Mouse (Mus musculus): Measurements from ENCODE around the gene Pnpla1. TPM values are rescaled to one million over a fixed set of nuclear protein-coding genes. Genes with fewer than 3 reads are reported as not detected.
A peak's percentile ranks its signal among the peaks of the same experiment; 100 is the strongest.
"Not testable (repeated sequence)": the region's sequence is repeated elsewhere in the genome, so short reads cannot be mapped to it uniquely, and the experiment has no call there.

The Pnpla1 gene
- polyA plus RNA-seq, 1 experiment = not detected

DNA sequence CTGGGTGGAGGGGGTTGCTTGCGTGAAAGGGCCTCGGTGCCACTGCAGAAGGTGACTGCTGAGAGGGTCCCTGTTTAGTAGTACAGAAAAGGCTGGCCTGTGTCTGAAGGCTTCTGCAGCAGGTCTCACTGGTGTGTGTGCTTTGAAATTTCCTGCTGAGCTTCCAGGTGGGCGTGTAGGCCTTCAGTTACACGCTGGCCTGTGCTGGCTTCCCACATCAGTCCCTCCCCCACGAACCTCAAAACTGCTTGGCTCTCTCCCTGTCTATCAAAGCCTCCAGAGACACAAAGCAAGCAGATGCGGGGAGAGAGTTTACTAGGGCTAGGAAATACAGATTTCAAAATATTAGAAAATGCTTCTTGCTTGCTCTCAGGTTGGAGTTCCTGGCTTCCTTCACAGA lies 33.3 kb upstream of the Pnpla1 start:
- TF ChIP-seq CTCF (IDR thresholded peaks at IDR 0.05; ENCODE audit: borderline replicate concordance, extremely low read depth, insufficient read depth, insufficient read length) (no peak), POLR2A (IDR thresholded peaks at IDR 0.05; ENCODE audit: borderline replicate concordance, extremely low read depth, insufficient read depth, insufficient read length, poor library complexity, severe bottlenecking) (no peak)

DNA sequence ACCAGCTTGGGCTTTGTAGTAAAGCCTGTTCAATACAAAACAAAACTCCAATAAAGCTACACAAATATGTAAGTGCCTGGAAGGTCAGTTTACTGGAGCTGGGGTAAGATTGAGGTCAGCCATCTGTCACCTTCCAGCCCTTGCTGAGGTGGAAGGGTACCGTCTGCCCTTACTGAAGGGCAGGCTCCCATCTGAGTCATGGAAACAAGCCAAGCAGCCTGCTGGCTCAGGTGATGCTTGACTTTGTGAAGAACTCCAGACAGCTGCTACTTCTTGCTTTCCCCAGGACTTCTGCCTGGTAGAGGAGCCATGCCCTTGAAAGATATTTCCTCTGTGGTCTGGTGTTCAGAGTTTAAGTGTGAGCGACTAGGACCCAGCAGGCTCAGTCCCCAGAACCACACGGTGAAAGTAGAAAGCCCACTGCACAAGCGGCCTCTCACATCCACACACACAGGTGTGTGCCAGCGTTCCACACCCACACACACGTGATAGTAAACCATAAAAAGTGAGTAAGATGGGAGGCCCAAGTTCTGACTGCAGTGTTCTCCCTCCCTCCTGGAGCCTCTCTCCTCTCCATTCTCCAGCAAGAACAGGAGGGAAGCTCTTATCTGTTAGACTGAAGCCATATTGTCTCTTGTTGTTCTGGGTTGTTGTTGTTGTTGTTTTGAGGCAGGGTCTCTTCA lies 32.7 kb upstream of the Pnpla1 start:
- DNase-seq (ENCODE audit: low read depth) = no peak
- no peak for TF ChIP-seq CTCF (IDR thresholded peaks at IDR 0.05; ENCODE audit: borderline replicate concordance, extremely low read depth, insufficient read depth, insufficient read length)
- TF ChIP-seq POLR2A (IDR thresholded peaks at IDR 0.05; ENCODE audit: borderline replicate concordance, extremely low read depth, insufficient read depth, insufficient read length, poor library complexity, severe bottlenecking) = no peak

More for the DNA sequence above, 33.3 kb upstream of the Pnpla1 start:
- no peak for DNase-seq (ENCODE audit: low read depth)

DNA sequence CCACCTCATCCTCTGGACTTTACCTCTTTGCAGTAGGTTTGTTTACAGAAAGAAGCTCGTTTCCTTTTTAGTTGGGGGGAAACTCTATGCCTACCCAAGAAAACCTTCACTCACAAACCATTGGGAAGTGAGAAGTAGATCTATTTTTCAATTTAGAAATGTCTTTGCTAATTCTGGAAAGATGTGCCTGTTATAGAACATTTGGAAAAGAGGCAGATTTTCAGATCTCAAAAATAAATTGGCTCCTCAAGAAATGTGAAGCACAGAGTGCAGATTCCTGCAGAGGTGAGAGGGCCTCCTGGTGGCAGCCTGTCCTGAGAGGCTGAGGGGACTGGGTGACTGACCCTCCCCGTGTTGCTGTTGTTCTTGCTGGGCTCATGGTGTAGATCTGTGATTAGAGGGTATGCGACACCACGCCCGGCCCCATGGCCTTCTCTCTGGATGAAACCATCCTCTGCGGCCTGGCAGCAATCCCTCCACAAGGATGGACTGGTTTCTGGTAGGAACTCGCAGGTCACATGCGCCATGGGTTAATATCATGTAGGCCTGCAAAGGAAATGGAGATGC lies 30.5 kb upstream of the Pnpla1 start:
- DNase-seq (ENCODE audit: low read depth) = no peak
- TF ChIP-seq POLR2A (IDR thresholded peaks at IDR 0.05; ENCODE audit: borderline replicate concordance, extremely low read depth, insufficient read depth, insufficient read length, poor library complexity, severe bottlenecking) (no peak), CTCF (IDR thresholded peaks at IDR 0.05; ENCODE audit: borderline replicate concordance, extremely low read depth, insufficient read depth, insufficient read length) (no peak)

DNA sequence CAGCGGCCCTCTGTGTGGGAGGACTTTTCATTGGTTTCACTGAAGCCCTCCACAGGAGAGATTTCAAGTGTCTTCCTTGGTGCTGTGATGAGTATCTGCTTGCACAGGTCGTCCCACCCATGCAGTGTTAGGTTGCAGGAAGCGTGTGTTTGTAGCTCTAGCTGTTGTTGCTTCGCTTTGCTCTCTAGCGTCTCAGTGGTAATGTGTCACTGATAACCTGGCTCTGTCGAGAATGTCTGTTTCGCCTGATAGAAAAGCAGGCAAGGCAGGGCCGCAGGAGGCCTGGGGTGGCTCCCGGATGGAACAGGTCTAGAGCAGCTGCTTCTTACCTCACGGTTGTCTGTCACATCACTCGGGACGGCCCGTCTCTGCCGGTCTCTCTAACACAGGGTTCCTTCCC lies 29.1 kb upstream of the Pnpla1 start:
- DNase-seq (ENCODE audit: low read depth) = no peak
- TF ChIP-seq POLR2A (IDR thresholded peaks at IDR 0.05; ENCODE audit: borderline replicate concordance, extremely low read depth, insufficient read depth, insufficient read length, poor library complexity, severe bottlenecking) (no peak), CTCF (IDR thresholded peaks at IDR 0.05; ENCODE audit: borderline replicate concordance, extremely low read depth, insufficient read depth, insufficient read length) (no peak)

DNA sequence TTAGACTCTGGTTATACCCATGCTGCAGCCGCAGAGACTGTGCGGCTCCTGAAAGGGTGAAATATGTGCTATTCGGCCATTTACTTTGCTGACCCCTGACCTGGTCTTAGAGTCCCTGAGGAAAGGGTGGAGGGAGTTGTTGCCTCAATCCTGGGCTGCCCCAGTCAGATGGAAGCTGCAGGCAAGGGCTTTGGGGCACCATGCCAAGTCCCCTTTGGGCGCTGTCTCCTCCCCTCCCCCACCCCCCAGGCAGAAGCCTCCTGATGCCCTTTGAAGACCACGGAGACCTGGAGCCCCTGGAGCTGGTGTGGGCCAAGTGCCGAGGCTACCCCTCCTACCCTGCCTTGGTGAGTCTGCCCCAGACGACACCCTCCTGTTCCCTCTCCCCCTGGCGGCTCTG lies 27.1 kb upstream of the Pnpla1 start:
- no peak for DNase-seq (ENCODE audit: low read depth)
- TF ChIP-seq POLR2A (IDR thresholded peaks at IDR 0.05; ENCODE audit: borderline replicate concordance, extremely low read depth, insufficient read depth, insufficient read length, poor library complexity, severe bottlenecking) (no peak), CTCF (IDR thresholded peaks at IDR 0.05; ENCODE audit: borderline replicate concordance, extremely low read depth, insufficient read depth, insufficient read length) (no peak)

DNA sequence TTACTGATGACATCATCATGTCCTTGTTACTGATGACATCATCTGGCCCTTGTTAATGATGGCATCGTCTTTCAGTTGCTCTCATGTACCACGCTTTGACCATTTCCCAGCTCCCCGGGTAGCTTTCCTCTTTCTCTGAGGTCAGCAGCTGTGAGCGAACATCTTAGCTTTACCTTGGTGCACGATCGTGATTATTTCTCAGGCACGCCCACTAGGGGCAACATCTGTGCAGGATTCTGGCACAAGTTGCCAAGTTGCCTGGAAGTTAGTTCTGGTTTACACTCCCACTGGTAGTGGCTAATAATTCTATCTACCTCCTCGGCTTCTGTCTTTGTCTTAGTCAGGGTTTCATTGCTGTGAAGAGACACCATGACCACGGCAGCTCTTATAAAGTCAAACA lies 26.2 kb upstream of the Pnpla1 start:
- no peak for DNase-seq (ENCODE audit: low read depth)
- peak; percentile 24; the same call in 1 of the 2 replicates for TF ChIP-seq CTCF (IDR thresholded peaks at IDR 0.05; ENCODE audit: borderline replicate concordance, extremely low read depth, insufficient read depth, insufficient read length)
- no peak for TF ChIP-seq POLR2A (IDR thresholded peaks at IDR 0.05; ENCODE audit: borderline replicate concordance, extremely low read depth, insufficient read depth, insufficient read length, poor library complexity, severe bottlenecking)

DNA sequence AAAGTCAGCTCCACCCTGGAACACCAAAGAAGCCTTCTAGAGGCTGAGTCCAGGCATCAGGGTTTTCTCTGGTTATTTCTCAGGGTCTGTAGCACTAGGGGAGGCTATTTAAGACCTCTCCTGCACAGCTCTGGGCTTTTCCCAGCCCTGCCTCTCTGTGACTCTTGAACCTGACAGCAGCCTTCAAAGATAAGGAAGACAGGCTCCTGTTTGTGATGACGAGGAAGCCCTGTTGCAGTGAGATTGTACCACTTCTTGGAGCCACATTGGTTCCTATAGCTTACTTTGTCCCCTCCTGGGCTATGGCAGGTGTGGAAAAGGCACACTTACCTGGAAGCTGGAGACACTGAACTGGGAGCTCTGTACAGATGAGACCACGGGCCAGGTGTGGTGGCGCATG lies 25.3 kb upstream of the Pnpla1 start:
- no peak for DNase-seq (ENCODE audit: low read depth)
- no peak for TF ChIP-seq POLR2A (IDR thresholded peaks at IDR 0.05; ENCODE audit: borderline replicate concordance, extremely low read depth, insufficient read depth, insufficient read length, poor library complexity, severe bottlenecking)
- no peak for TF ChIP-seq CTCF (IDR thresholded peaks at IDR 0.05; ENCODE audit: borderline replicate concordance, extremely low read depth, insufficient read depth, insufficient read length)

DNA sequence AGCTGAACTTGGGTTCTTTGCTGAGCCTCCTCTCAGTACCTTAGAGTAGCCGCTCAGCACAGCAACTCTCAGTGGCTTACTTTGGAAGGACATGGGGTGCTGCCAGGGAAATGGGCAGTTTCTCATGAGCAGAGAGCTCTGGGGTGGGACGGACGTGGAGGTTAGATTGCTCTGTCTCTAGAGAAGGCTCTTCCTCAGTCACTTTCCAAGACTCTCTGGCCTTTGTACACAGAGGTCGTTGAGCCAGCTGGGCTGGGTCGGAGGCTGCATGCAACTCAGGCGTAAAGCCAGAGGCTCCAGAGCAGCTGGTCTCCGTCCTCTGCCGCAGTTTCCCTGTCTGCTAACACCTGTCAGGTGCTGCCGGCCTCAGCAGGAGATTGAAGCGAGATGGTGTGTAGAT lies 23.5 kb upstream of the Pnpla1 start:
- DNase-seq (ENCODE audit: low read depth) = no peak
- no peak for TF ChIP-seq CTCF (IDR thresholded peaks at IDR 0.05; ENCODE audit: borderline replicate concordance, extremely low read depth, insufficient read depth, insufficient read length)
- no peak for TF ChIP-seq POLR2A (IDR thresholded peaks at IDR 0.05; ENCODE audit: borderline replicate concordance, extremely low read depth, insufficient read depth, insufficient read length, poor library complexity, severe bottlenecking)

DNA sequence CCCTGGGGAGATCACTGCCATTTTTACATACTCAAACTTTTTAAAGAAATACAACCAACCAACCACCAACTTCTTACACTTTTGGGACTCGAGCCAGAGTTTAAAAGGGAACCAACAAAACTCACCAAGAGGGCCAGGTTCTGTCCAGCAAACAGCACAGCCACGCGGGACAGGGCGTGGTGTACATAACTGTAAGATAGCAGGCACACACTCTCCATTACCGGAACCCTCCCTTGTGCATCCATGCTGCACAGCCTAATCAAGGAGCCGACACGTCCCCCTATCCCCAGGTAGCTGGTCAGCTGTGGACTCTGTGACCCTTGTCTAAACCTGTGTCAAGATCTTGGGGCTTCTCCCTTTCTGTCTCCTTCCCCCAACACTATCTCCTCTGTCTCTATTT lies 20.4 kb upstream of the Pnpla1 start:
- DNase-seq (ENCODE audit: low read depth) = no peak
- TF ChIP-seq CTCF (IDR thresholded peaks at IDR 0.05; ENCODE audit: borderline replicate concordance, extremely low read depth, insufficient read depth, insufficient read length) = no peak

DNA sequence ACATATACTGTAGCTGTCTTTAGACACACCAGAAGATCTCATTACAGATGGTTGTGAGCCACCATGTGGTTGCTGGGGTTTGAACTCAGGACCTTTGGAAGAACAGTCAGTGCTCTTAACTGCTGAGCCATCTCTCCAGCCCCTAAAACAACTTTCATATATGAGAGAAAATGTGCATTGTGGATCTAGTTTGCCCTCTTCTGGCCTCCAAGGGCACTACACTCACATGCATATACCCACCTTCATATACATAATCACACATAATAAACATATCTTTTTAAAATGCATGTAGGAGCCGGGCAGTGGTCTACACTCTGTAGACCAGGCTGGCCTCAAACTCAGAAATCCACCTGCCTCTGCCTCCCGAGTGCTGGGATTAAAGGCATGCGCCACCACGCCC lies 16.3 kb upstream of the Pnpla1 start:
- not testable (repeated sequence) for DNase-seq (ENCODE audit: low read depth)

DNA sequence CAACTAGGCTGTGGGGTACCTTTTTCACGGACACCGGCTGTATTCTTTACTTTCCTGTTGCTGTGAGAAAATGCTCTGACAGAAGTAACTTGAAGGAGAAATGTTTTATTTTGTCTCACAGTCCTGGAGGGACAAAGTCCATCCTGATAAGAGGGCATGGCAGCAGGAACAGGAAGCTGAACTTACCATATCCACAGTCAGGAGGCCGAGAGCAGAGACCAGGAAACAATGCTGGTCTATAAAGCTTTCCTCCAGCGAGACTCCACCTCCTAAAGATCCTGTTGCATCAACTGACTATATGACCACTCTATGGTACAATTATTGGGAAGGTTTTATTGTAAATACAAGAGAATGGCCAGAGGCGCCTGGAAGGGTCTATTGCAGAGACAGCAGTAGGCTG lies 14.5 kb upstream of the Pnpla1 start:
- no peak for DNase-seq (ENCODE audit: low read depth)
- TF ChIP-seq CTCF (IDR thresholded peaks at IDR 0.05; ENCODE audit: borderline replicate concordance, extremely low read depth, insufficient read depth, insufficient read length) = no peak
- TF ChIP-seq POLR2A (IDR thresholded peaks at IDR 0.05; ENCODE audit: borderline replicate concordance, extremely low read depth, insufficient read depth, insufficient read length, poor library complexity, severe bottlenecking) = no peak

DNA sequence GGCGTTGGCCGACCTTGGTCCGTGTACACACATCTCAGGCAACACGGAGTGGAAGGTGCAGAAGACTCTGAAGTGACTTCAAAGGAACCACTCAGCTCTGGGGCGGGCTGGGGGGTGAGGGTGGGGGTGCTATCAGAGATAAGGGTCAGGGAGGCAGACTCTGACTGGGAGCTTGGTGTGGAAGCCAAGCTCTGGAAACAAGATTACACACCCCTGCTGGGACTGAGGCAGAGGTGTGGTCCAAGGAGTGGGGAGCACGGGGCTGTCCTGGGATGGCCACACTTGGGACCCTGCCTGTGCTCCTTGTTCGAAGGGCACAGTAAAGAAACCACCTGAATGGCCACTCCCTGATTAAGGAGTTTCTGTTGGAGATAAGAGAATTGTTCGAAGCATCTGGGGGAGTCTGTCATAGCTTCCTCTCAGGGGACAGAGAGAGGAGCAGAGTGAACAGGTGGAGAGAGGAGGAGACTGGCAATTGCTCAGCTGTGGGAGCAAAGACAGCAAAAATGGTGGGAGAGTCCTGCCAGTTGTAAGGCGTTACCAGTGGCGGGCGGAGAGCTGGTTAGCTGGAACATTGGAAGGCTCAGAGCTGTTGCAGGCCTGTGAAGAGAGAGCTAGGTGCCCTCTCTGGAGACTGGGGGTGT lies 11.1 kb upstream of the Pnpla1 start:
- TF ChIP-seq CTCF (IDR thresholded peaks at IDR 0.05; ENCODE audit: borderline replicate concordance, extremely low read depth, insufficient read depth, insufficient read length) (no peak), POLR2A (IDR thresholded peaks at IDR 0.05; ENCODE audit: borderline replicate concordance, extremely low read depth, insufficient read depth, insufficient read length, poor library complexity, severe bottlenecking) (no peak)
- DNase-seq (ENCODE audit: low read depth) = no peak

Data from brain, embryonic 14.5 days (tissue).